Mouse (Mus musculus): ENCODE data around the gene Aoc1. TPM values are rescaled to one million over a fixed set of nuclear protein-coding genes. Genes with fewer than 3 reads are reported as not detected.

Gene Aoc1
- total and polyA plus RNA-seq, 3 experiments, result 0.19 to 0.21 TPM; not detected in 1

- dilution Hi-C loops (cut with MboI; ENCODE audit: extremely low pct_ligation_motif_present, extremely low pct_unique_long_range_greater_than_20kb, low sequenced_read_pairs) (no loop called here), in situ Hi-C loops (cut with MboI; ENCODE audit: low pct_ligation_motif_present, low pct_unique_long_range_greater_than_20kb, low sequenced_read_pairs) (no loop called here)
- no peaks in the 10 kb centered on the region for H3K27me3 ChIP-seq (replicated peaks)
- no peak for DNase-seq (ENCODE audit: extremely low read depth)
- H3K36me3 ChIP-seq (replicated peaks in 1 of 2; ENCODE audit: control insufficient read depth in 1 of 2, insufficient read depth in 1 of 2, low read length in 1 of 2), result no peaks in the 10 kb centered on the region
- H3K9me3 ChIP-seq (replicated peaks; ENCODE audit: low read length), result no peaks in the 10 kb centered on the region
- no peak for TF ChIP-seq HCFC1 (IDR thresholded peaks at IDR 0.05; ENCODE audit: low read depth, low read length)
- TF ChIP-seq MAZ (IDR thresholded peaks at IDR 0.05; ENCODE audit: low read depth, low read length), result no peak
- no peak for TF ChIP-seq MEF2A (IDR thresholded peaks at IDR 0.05; ENCODE audit: borderline replicate concordance, low read depth, low read length)
- no peak overlapping the region for H3K4me3 ChIP-seq (replicated peaks in 1 of 3; ENCODE audit: low read depth in 2 of 3, low read length in 2 of 3, poor library complexity in 1 of 3)
- H3K79me2 ChIP-seq (replicated peaks; ENCODE audit: control insufficient read depth, extremely low read depth, insufficient read depth, poor library complexity, severe bottlenecking), result no peaks in the 10 kb centered on the region
- H3K27ac ChIP-seq (ENCODE audit: insufficient read depth, low read depth), result no peak overlapping the region
- peaks cover 0 to 5% of the 10 kb centered on the region in 2 experiments; a peak in 2 of 4 replicates for H3K4me1 ChIP-seq (ENCODE audit: control insufficient read depth in 1 of 2, insufficient read depth in 2 of 2)
- no peak overlapping the region for H3K9ac ChIP-seq (ENCODE audit: insufficient read depth, low read depth)
- no peak overlapping the region for H3K4me2 ChIP-seq (ENCODE audit: insufficient read depth, low read depth, poor library complexity, severe bottlenecking)
Observed at GRCm38 (mm10) chr6:48905606-48906005, 32.9 kb downstream of the Aoc1 start.

- H3K36me3 ChIP-seq (replicated peaks in 1 of 2; ENCODE audit: control insufficient read depth in 1 of 2, insufficient read depth in 1 of 2, low read length in 1 of 2), result no peaks in the 10 kb centered on the region
- dilution Hi-C loops (cut with MboI; ENCODE audit: extremely low pct_ligation_motif_present, extremely low pct_unique_long_range_greater_than_20kb, low sequenced_read_pairs) (no loop called here), in situ Hi-C loops (cut with MboI; ENCODE audit: low pct_ligation_motif_present, low pct_unique_long_range_greater_than_20kb, low sequenced_read_pairs) (no loop called here)
- H3K9ac ChIP-seq (ENCODE audit: insufficient read depth, low read depth), result no peak overlapping the region
- no peak overlapping the region for H3K27ac ChIP-seq (ENCODE audit: insufficient read depth, low read depth)
- DNase-seq (ENCODE audit: extremely low read depth), result no peak
- H3K79me2 ChIP-seq (replicated peaks; ENCODE audit: control insufficient read depth, extremely low read depth, insufficient read depth, poor library complexity, severe bottlenecking), result no peaks in the 10 kb centered on the region
- peaks cover 0 to 5% of the 10 kb centered on the region in 2 experiments; a peak in 2 of 4 replicates for H3K4me1 ChIP-seq (ENCODE audit: control insufficient read depth in 1 of 2, insufficient read depth in 2 of 2)
- no peak overlapping the region for H3K4me3 ChIP-seq (replicated peaks in 1 of 3; ENCODE audit: low read depth in 2 of 3, low read length in 2 of 3, poor library complexity in 1 of 3)
- H3K9me3 ChIP-seq (replicated peaks; ENCODE audit: low read length), result no peaks in the 10 kb centered on the region
- no peak for TF ChIP-seq KAT2A (IDR thresholded peaks at IDR 0.05; ENCODE audit: insufficient replicate concordance, low read length)
- no peak for TF ChIP-seq PAX5 (IDR thresholded peaks at IDR 0.05; ENCODE audit: low read length)
- TF ChIP-seq GABPA (IDR thresholded peaks at IDR 0.05; ENCODE audit: insufficient replicate concordance, low read depth, low read length), result no peak
- no peak for TF ChIP-seq RAD21 (IDR thresholded peaks at IDR 0.05; ENCODE audit: low read depth, low read length)
- no peak for TF ChIP-seq E2F4 (IDR thresholded peaks at IDR 0.05; ENCODE audit: insufficient replicate concordance, low read depth, low read length)
- no peak for TF ChIP-seq IRF4 (IDR thresholded peaks at IDR 0.05; ENCODE audit: low read depth, low read length)
- TF ChIP-seq MXI1 (IDR thresholded peaks at IDR 0.05; ENCODE audit: low read depth, low read length), result no peak
- no peak for TF ChIP-seq ZC3H11A (IDR thresholded peaks at IDR 0.05; ENCODE audit: low read depth, low read length)
- no peak overlapping the region for H3K4me2 ChIP-seq (ENCODE audit: insufficient read depth, low read depth, poor library complexity, severe bottlenecking)
- H3K27me3 ChIP-seq (replicated peaks), result no peaks in the 10 kb centered on the region
Observed at GRCm38 (mm10) chr6:48906371-48906770, 33.7 kb downstream of the Aoc1 start.

- Histone ChIP-seq H3K4me1 (ENCODE audit: control insufficient read depth in 1 of 2, insufficient read depth in 2 of 2) (peaks cover 0 to 5% of the 10 kb centered on the region in 2 experiments; a peak in 2 of 4 replicates), H3K4me3 (replicated peaks in 1 of 3; ENCODE audit: low read depth in 2 of 3, low read length in 2 of 3, poor library complexity in 1 of 3) (no peak overlapping the region), H3K36me3 (replicated peaks in 1 of 2; ENCODE audit: control insufficient read depth in 1 of 2, insufficient read depth in 1 of 2, low read length in 1 of 2) (no peaks in the 10 kb centered on the region), H3K79me2 (replicated peaks; ENCODE audit: control insufficient read depth, extremely low read depth, insufficient read depth, poor library complexity, severe bottlenecking) (no peaks in the 10 kb centered on the region), H3K27ac (ENCODE audit: insufficient read depth, low read depth) (no peak overlapping the region), H3K27me3 (replicated peaks) (peaks cover 5% of the 10 kb centered on the region), H3K4me2 (ENCODE audit: insufficient read depth, low read depth, poor library complexity, severe bottlenecking) (no peak overlapping the region), H3K9ac (ENCODE audit: insufficient read depth, low read depth) (no peak overlapping the region), H3K9me3 (replicated peaks; ENCODE audit: low read length) (no peaks in the 10 kb centered on the region)
- TF ChIP-seq CHD2 (IDR thresholded peaks at IDR 0.05; ENCODE audit: low read length) (no peak), USF1 (IDR thresholded peaks at IDR 0.05; ENCODE audit: low read depth, low read length) (no peak), JUN (IDR thresholded peaks at IDR 0.05; ENCODE audit: insufficient read depth, low read depth, low read length) (no peak), MYC (IDR thresholded peaks at IDR 0.05; ENCODE audit: low read depth, low read length) (no peak), POLR2A (IDR thresholded peaks at IDR 0.05; ENCODE audit: low read depth, low read length) (no peak), RAD21 (IDR thresholded peaks at IDR 0.05; ENCODE audit: low read depth, low read length) (no peak), ZKSCAN1 (IDR thresholded peaks at IDR 0.05; ENCODE audit: borderline replicate concordance, low read depth, low read length) (no peak), ZMIZ1 (IDR thresholded peaks at IDR 0.05; ENCODE audit: low read depth, low read length) (no peak), ETS1 (conservative IDR thresholded peaks at IDR 0.05; ENCODE audit: low read depth, low read length) (no peak)
- dilution Hi-C loops (cut with MboI; ENCODE audit: extremely low pct_ligation_motif_present, extremely low pct_unique_long_range_greater_than_20kb, low sequenced_read_pairs) (no loop called here), in situ Hi-C loops (cut with MboI; ENCODE audit: low pct_ligation_motif_present, low pct_unique_long_range_greater_than_20kb, low sequenced_read_pairs) (no loop called here)
- DNase-seq (ENCODE audit: extremely low read depth), result no peak
Observed at GRCm38 (mm10) chr6:48909229-48909628, 36.5 kb downstream of the Aoc1 start.

Data from CH12.LX (cell line).